Mouse (Mus musculus) small intestine, adult 2 months (tissue): ENCODE results near the gene Plxdc2. TPM values are rescaled to one million over a fixed set of nuclear protein-coding genes. Genes with fewer than 3 reads are reported as not detected.

Source experiments
- H3K27ac ChIP-seq: fragments of 200-500 bp; 2 replicates; pipeline ENCODE4 v1.5.1; 2012; ENCODE audit warnings: low read depth, low read length, control low read depth, inconsistent platforms; ENCODE audit not compliant: insufficient read depth
- H3K27me3 ChIP-seq: fragments of 200-500 bp; 2 replicates; pipeline ENCODE4 v1.6.1; 2012; ENCODE audit warnings: mild to moderate bottlenecking, moderate library complexity, low read length, inconsistent platforms; ENCODE audit not compliant: control insufficient read depth, insufficient read depth
- H3K36me3 ChIP-seq: fragments of 200-500 bp; 2 replicates; pipeline ENCODE4 v1.6.1; 2012; ENCODE audit warnings: mild to moderate bottlenecking, low read length, control low read depth, inconsistent platforms; ENCODE audit not compliant: control insufficient read depth, insufficient read depth
- H3K4me1 ChIP-seq: fragments of 200-500 bp; 2 replicates; pipeline ENCODE4 v1.6.1; 2012; ENCODE audit warnings: low read length, inconsistent platforms, mixed read lengths; ENCODE audit not compliant: control insufficient read depth, insufficient read depth, insufficient read length
- H3K4me3 ChIP-seq: fragments of 200-500 bp; 2 replicates; pipeline ENCODE4 v1.5.1; 2012; ENCODE audit warnings: low read depth, mild to moderate bottlenecking, control low read depth, inconsistent platforms, low read length, moderate library complexity
- CTCF ChIP-seq: fragments of 200-500 bp; IDR thresholded peaks from 2 replicates; pipeline ENCODE4 v1.5.1; 2012; ENCODE audit warnings: low read depth, mild to moderate bottlenecking, control low read depth, inconsistent platforms, low read length, moderate library complexity, mixed read lengths; ENCODE audit not compliant: insufficient replicate concordance, insufficient read length; ENCODE audit errors: extremely low read depth
- POLR2A ChIP-seq: fragments of 200-500 bp; IDR thresholded peaks from 2 replicates; pipeline ENCODE4 v1.6.1; 2012; ENCODE audit warnings: low read depth, mild to moderate bottlenecking, control low read depth, inconsistent platforms, low read length, moderate library complexity
- WGBS: fragments of 180-500 bp; shearing (Covaris S2); methylation state at CpG from one replicate; pipeline ENCODE4 v1.1.7; 2018; 5-methylcytosine and 5-hydroxymethylcytosine counted together
- polyA plus RNA-seq: library from polyadenylated mRNA; depleted of rRNA; stranded (reverse); fragments of >200 nt; gene quantifications from 2 replicates; pipeline ENCODE4 v1.2.3, GENCODE M21; 2012

Gene Plxdc2
- polyA plus RNA-seq, 1 experiment = 0.81 TPM

DNA sequence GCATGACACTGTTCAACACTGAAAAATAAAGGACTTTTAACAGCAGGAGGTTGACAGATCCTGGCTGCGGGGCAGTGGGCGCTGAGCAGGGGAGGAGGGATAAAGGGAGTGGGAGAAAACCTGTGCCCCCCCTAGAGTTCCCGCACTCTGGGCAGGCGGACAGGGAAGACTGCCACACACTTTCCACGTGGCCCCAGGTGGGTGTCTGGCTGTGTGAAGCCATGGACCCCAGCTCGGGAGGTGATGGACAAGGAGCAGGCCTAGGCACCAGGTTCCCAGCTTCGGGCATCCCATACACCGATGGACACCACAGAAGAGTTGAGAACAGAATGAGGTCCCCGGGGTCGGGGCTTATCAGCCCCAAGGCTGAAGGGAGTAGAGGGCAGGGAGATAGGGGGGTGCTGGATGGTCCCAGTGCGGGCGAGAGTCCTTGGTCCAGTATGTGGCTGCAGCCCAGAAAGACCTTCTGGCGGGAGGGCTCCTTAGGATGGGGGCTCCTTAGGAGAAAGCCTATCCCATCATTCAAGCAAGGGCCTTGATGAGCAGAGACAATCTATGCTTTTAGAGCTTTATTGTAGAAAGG is 215.2 kb downstream of the Plxdc2 start:
- H3K36me3 ChIP-seq = no peaks in the 10 kb centered on the region
- 87% methylated on average over 13 of the region's 13 CpGs for WGBS
- no peak for TF ChIP-seq CTCF
- no peak for TF ChIP-seq POLR2A

DNA sequence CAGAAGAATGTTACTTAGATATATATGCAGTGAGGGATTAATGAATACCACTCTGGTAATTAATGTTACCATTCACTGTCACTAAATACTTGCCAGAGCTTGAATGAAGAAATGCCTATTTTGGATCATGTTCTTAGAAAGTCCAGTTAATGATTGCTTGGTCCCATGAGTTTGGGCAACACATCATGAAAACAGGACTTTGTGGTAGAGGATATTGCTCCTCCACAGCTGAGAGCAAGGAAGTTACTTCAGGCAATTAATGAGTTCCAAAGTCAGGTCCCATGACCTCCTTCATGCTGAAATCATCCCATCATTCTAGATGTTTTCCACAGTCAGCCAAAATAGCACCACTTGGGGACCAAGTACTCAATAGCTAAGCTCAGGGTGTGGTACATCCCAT is 220.5 kb downstream of the Plxdc2 start:
- no peak overlapping the region for H3K4me3 ChIP-seq
- no peak overlapping the region for H3K27ac ChIP-seq
- H3K27me3 ChIP-seq = no peaks in the 10 kb centered on the region; the same call in 1 of the 2 replicates
- TF ChIP-seq POLR2A (no peak), CTCF (no peak)
- H3K36me3 ChIP-seq = no peaks in the 10 kb centered on the region
- H3K4me1 ChIP-seq = no peaks in the 10 kb centered on the region

More for the DNA sequence above, 215.2 kb downstream of the Plxdc2 start:
- H3K27me3 ChIP-seq = no peaks in the 10 kb centered on the region
- no peak overlapping the region for H3K4me3 ChIP-seq
- no peak overlapping the region for H3K27ac ChIP-seq
- H3K4me1 ChIP-seq = no peaks in the 10 kb centered on the region

DNA sequence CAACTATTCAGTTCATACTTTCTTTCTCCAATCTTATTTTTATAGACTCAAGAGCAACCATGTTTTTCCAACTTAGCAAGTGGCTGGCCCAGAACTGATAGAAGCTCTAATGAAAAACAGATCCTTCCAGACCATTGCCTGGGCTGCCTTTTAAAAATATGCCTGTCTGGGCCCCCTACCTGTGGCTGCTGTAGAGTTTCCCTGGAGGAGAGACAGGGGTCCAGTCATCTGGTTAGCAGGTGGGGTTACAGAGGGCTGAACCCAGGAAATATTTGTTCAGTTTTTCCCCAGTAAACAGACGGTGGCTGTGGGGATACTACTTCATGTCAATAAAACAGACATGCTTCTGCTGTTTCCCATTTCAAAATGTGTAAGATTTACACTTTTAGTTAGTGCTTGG is 222.0 kb downstream of the Plxdc2 start:
- H3K4me3 ChIP-seq = no peak overlapping the region
- 52% methylated on average over 1 of the region's 1 CpGs for WGBS
- no peak for TF ChIP-seq POLR2A

DNA sequence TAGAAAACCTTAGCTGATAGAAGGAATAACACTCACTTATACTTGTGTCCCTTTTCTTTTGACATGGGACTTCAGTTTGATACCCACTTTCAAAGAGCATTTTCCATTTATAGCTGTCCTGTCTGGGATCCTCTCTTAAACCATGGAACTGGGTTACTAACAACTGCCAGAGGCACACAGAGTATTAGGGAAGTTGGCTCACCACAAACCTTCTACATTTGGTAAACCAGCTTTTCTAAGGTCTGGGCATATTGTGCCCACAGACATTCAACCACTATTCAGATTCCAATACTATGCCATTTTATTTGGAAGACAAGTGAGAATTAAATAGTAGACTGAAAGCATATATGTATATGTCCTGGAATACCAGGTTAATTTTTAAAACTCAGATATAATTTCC is 232.4 kb downstream of the Plxdc2 start:
- Histone ChIP-seq H3K36me3 (no peaks in the 10 kb centered on the region), H3K4me3 (no peak overlapping the region), H3K27ac (no peak overlapping the region), H3K27me3 (no peaks in the 10 kb centered on the region), H3K4me1 (no peaks in the 10 kb centered on the region)
- TF ChIP-seq CTCF (no peak), POLR2A (no peak)

More for the DNA sequence above, 222.0 kb downstream of the Plxdc2 start:
- H3K36me3 ChIP-seq = no peaks in the 10 kb centered on the region
- no peak overlapping the region for H3K27ac ChIP-seq
- H3K27me3 ChIP-seq = no peaks in the 10 kb centered on the region; the same call in 1 of the 2 replicates
- H3K4me1 ChIP-seq = no peaks in the 10 kb centered on the region

DNA sequence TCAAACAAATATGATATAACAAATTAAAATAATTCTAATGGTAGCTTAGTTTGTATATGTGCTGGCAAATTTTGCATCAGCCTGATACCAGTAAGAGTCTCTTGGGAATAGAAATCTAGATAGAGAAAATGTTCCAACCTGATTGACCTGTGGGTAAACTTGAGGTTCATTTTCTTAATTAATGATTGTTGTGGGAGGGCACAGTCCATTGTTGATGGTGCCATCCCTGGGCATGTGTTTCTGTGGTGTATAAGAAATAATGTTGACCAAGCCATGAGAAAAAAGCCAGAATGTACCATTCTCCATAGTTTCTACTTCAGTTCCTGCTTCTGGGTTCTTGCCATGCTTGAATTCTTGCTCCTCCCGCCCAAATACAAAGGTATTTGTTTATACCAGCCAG is 239.3 kb downstream of the Plxdc2 start:
- H3K4me1 ChIP-seq = no peaks in the 10 kb centered on the region
- no peak overlapping the region for H3K27ac ChIP-seq
- no peaks in the 10 kb centered on the region for H3K27me3 ChIP-seq
- no peaks in the 10 kb centered on the region for H3K36me3 ChIP-seq
- 42% methylated on average over 1 of the region's 1 CpGs for WGBS
- no peak overlapping the region for H3K4me3 ChIP-seq
- no peak for TF ChIP-seq POLR2A
- TF ChIP-seq CTCF = no peak

DNA sequence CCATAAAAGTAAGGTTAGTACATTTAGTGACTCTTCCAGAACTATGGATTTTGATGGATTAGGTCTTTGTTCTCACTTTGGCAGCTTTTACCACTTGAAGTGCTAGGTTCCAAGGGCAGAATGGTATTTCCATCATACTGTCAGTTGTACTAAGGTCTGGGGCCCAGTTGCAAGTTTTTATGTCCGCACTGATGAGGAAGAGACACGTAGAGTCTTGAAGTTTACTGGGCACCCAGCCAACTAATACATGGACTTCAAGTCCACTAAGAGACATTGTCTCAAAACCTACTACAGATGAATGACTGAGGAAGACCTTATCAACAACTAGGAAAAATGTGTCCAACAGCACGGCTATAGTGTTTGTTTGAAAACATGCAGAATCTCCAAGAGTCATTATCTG is 242.1 kb downstream of the Plxdc2 start:
- no peak for TF ChIP-seq POLR2A
- no peak for TF ChIP-seq CTCF
- Histone ChIP-seq H3K27ac (no peak overlapping the region), H3K4me3 (no peak overlapping the region), H3K4me1 (no peaks in the 10 kb centered on the region), H3K27me3 (no peaks in the 10 kb centered on the region), H3K36me3 (no peaks in the 10 kb centered on the region)
- WGBS = 70% methylated on average over 3 of the region's 3 CpGs

DNA sequence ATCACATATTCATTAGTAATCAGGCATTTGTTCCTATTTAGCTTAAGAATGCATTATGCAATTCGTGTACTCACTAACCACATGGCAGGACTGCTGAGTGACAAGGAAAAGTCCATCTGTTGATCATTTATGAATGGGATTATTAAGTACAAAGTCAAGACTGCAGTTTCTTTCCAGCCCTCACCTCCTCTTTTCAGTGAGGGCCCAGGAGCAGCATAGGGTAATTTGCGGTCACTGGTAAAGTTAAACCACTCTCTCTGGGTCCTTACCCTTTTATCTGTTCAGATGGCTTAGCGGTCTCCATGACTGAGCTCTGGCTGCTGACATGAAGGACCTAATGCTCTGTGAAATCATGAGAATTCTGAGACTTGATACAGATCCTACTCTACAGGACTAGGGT is 248.2 kb downstream of the Plxdc2 start:
- H3K27ac ChIP-seq = no peak overlapping the region
- 82% methylated on average over 3 of the region's 3 CpGs for WGBS
- H3K4me1 ChIP-seq = no peaks in the 10 kb centered on the region
- no peaks in the 10 kb centered on the region for H3K36me3 ChIP-seq
- no peaks in the 10 kb centered on the region for H3K27me3 ChIP-seq
- TF ChIP-seq CTCF = no peak
- no peak for TF ChIP-seq POLR2A
- H3K4me3 ChIP-seq = no peak overlapping the region
